Mouse (Mus musculus): ENCODE measurements at regions not wholly inside any gene's neighbourhood (a gene's known extent, or its start where the extent isn't known, plus 50 kb on each side); places are given as distances from the start of the nearest gene placed in this dataset.
A peak's percentile ranks its signal among the peaks of the same experiment; 100 is the strongest.

DNA sequence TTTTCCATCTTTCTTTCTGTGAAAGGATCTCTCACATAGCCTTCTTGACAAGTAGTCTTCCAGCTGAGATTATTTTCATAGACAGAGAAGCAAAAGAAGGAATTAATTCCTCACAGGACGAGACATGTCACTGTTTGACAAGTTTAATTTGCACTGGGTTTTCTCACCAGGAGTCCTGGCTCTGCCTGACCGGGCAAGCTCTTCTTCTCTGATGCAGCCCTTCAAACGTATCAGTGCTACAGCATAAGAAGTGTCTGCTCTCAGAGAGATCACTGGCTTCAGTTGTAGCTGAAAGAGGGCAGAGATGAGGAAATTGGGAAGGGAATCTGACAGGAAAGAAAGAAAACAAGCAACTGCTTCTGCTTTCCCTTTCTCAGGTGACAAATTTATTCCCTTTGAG lies 201.8 kb upstream of the Slc39a10 start:
- DNase-seq (ENCODE audit: low spot score in 2 of 2) = no peak

DNA sequence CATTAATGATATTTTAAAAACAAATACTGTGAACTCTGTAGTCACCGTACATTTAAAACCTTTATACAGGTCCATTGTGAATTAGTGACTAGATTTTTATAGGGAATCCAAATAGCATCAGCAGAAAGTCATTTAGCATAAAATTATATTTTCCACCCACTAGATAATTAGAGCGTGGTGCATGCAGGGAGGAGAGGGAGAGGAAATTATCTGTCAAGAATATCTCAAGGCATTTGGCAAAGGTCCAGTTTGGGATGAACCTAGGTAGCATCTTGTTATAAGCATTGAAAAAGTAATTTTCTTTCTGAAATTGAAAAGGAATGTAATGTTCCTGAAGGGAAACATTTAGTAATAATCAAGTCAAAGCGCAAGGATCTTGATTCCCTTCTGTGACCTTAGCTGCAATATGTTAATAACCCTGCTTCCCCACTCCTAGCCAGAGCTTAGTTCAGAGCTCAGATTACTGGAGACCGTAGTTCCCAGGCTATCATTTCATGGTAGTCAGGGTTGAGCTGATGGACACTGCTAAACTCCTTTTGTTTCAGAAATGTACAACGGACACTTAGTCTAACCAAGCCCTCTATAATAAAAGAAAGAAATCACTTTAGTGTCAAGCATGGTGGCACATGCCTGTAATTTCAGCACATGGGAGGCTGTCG lies 200.8 kb upstream of the Slc39a10 start:
- DNase-seq (ENCODE audit: low spot score in 2 of 2) = no peak

DNA sequence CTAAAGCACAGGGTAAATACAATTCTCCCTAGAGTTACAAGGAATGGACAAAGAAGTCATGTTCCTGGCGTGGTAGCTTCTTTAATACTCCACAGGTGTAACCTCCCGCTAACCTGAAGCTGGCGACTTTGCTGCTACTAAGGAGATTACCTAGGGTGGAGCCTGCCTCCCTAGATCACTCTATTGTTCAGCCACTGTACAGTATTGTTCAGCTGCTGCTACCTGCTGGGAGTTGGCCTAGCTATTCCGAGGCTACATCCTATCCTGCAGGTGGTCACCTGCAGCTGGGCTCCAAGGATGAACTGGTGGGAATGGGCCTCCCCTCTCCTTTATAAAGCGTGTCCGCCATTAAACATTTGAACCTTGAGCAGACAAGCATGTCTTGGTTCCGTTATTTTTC lies 183.8 kb upstream of the Slc39a10 start:
- DNase-seq (ENCODE audit: low spot score in 2 of 2) = no peak

DNA sequence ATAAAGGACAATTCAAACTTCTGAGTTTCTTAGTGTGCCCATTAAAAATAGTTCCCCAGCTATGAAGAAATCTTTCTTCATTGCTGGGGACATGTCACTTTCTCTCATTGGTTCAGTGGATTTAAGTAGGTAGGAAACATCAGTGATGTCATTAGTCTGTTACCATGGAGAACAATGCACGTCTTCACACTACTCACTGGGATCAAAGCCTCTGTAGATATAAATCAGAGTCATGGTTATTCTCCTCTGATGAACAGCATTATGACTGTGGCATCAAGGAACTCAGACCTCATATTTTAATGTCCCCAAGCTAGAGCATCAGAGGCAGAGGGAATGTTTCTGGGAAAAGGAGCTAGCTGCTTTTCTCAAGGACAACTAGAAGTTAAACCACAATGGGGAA lies 165.5 kb upstream of the Slc39a10 start:
- no peak for DNase-seq (ENCODE audit: low spot score in 2 of 2)

DNA sequence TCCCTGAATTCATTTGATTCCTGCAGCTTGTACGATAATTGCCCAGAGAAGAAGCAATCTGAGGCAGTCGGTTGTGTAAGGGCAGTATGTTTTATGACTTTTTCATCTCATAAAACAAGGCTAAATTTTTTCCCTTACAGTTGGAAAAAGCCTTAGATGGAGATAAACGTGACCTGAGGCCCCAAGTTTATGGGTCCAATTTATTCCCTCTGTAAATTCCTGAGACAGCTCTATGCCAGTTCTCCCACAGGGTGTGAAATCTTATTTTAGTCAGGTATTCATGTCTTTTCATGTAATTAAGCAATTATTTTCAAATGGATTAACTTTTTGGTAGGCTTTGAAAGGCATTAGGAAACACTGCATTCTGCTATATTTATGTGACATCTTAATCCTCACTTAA lies 164.7 kb upstream of the Slc39a10 start:
- no peak for DNase-seq (ENCODE audit: low spot score in 2 of 2)

DNA sequence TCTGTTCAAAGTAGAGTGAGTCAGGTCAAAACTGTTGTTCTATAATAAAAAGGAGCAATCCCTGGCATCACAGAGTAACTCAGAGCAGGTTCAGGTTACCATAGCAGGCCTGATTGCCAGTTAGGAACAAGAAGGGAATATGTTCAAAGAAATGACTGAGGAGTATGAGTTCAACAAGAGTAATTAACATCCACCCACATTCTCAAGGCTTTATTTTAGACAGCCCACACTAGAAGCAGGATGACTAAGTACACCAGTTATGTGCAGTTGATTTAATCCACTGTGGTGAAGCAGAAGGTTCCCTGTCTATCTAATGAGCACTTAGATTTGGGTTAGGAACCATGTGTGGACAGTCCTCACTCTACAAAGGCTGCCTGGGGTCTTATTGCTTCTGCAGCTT lies 158.5 kb upstream of the Slc39a10 start:
- no peak for DNase-seq (ENCODE audit: low spot score in 2 of 2)

DNA sequence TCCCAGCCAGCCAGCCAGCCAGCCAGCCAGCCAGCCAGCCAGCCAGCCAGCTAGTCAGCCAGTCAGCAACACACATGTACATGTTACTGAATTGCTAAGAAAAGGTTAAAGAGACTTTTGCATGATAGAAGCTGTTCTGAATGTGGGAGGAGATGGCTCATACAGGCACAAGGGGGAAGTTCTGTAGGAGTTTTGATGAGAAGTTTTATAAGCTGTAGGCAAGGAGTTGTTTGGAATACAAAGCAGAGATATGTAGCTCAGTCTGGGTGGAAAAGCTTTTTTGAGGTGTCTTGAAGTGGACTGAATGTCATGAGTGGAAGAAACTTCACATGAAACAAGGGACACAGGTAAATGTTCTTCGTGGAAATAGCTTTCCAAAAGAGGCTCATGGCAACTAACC lies 157.8 kb upstream of the Slc39a10 start:
- no peak for DNase-seq (ENCODE audit: low spot score in 2 of 2)

DNA sequence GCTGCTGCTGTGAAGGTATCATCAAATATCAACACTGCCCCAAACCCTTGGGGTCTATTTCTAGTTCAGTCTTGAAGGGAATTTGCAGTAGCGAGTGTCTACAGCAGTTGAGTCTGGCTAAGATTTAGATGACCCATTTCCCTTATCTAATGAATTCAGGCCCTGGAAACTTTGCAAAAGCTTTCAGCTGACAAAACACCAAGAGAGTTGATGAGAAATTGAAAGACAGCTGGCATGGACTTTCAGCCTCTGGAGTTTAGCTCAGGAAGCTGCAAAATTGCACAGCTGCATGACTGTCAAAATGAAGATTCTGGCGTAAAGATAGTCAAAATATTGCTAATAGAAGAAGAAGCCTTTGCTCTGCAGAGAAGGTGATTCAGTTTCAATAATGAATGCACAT lies 144.9 kb upstream of the Slc39a10 start:
- DNase-seq (ENCODE audit: low spot score in 2 of 2) = no peak

DNA sequence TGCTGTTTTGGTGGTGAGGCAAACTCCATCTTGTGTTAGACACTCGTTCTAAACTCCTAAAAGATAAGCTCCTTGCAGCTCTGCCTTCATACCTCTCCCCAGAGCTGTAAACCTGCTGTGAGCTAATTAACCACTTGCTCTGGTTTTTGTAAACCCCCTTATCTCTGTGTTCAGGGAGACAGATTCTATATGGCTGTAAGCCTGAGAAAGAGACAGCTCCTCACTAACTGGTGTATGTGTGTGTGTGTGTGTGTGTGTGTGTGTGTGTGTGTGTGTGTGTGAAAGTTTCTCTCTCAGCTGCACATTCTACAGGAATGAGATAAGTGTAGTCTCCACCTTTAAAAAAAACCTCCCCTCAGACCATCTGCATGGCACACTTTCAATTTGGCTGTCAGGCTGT lies 126.7 kb upstream of the Slc39a10 start:
- DNase-seq (ENCODE audit: low spot score in 2 of 2) = no peak

DNA sequence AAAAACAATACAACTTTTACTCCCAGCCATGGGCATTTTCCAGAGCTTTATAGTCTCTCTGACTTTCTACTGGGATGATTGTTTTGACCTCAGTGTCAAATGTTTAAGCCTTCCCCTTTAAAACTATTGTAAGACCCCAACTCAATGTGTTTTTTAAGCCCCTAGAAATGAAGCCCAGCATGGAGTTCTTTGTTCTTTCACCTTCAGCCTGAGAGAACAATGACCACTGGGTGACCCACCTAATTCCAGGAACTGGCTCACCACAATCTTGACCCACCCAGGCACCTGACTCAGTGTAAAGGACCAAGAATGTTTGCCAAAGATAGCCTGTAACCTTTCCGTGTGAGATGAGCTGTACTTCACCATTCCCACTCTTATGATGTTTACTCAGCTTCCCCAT lies 121.9 kb upstream of the Slc39a10 start:
- DNase-seq (ENCODE audit: low spot score in 2 of 2) = no peak

DNA sequence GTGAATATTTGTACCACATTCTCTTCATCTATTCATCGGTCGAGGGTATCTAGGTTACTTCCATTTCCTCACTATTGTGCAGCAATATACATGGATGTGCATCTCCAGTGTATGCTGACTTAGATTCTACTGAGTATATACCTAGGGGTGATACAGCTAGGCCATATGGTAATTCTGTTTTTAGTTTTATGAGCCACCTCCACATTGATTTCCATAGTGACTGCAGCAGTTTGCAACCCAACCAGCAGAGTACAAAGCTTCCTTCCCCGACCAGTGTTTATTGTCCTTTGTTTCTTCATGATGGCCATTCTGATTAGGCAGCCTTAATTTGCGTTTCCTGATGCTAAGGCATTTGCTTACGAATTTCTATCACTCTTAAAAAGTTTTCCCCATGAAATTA lies 111.1 kb upstream of the Slc39a10 start:
- DNase-seq (ENCODE audit: low spot score in 2 of 2) = no peak

DNA sequence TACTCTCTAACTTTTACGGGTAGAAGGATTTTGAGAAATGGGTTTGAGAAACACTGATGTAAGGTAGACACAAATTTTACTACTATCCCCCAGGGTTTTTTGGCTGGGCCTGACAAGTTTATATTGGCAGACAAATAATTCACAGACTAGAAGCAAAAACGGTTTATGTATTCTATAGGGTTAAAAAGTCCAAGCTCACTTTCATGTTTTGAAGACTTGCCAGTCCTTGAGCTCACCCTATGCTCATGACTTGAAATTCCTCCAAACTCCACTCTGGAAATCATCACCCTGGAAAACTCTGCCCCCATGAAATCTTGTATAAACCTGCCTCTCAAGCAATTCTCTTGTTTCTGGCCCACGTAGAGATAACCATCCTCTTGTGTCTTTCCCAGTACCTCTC lies 106.7 kb upstream of the Slc39a10 start:
- DNase-seq (ENCODE audit: low spot score in 2 of 2) = no peak

DNA sequence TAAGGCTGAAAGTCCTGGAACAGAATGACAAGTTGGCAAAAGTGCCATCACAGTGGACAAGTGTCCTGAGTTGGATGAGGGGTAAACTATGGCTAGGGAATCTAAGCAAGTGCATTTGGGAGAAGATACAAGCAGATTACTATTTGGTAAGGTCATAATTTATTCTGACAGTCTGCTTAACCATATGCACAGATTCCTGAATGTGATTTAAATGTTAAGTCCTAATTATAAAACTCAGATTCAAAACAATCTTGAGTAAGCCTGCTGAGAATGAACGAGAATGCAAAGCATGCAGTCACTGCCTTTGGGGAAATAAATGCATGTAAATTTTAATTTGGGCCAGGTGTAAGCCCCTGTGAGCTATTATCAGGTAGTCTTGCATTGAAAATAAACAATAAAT lies 93.3 kb upstream of the Slc39a10 start:
- no peak for DNase-seq (ENCODE audit: low spot score in 2 of 2)

DNA sequence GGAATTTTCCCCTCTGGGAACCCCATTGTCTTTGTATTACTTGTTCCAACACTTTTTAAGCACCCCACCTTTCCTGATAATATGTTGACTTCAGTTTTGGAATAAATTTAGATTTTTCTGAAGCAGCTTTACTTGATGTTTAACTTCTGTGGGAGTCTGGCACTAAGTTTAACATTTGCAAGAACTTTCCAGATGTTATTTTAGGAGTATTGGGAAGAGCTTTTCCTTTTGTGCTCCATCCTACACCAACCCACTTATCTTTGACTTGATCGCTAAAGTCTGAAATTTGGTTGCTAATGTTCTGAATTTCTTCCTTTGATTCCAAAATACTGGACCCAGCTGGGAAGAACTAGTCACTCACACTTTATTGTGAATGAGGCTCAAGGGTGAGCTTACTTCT lies 90.4 kb upstream of the Slc39a10 start:
- no peak for DNase-seq (ENCODE audit: low spot score in 2 of 2)

DNA sequence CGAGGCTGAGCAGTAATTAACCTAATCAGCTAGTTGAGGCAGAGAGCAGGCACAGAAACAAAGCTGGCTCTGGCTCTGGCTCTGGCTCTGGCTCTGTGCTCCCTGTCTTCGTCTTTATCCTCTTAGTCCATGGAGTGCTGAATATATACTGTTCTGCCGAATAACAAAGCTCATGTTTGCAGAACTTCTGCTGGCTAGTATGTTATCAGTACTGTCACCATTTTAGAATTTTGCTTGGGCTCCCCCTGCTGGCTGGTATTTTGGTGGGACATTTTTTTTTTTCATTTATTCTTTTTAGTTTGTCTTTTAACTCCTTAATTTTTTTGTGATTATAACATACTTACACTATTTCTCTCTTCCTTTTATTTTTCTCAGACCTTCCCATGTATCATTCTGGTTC lies 77.8 kb upstream of the Slc39a10 start:
- no peak for DNase-seq (ENCODE audit: low spot score in 2 of 2)

DNA sequence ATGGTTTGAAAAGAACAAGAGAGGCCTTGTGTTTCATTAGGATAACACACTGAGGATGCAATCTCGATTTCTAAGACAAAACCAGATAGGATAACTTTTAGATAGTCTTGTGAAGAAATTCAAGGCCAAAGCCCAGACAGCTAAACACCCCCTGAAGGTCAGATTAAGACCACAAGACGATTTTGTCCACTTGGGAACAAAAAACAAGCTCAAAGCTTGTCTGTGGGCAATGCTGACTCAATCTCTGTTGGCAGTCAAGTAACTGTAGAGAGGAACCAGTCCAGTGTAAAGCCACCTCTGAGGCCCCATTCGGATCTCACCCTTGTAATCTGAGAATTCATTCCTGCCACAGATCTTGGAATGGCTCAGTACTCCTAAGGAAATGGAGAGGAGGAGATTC lies 75.7 kb upstream of the Slc39a10 start:
- DNase-seq (ENCODE audit: low spot score in 2 of 2) = no peak

DNA sequence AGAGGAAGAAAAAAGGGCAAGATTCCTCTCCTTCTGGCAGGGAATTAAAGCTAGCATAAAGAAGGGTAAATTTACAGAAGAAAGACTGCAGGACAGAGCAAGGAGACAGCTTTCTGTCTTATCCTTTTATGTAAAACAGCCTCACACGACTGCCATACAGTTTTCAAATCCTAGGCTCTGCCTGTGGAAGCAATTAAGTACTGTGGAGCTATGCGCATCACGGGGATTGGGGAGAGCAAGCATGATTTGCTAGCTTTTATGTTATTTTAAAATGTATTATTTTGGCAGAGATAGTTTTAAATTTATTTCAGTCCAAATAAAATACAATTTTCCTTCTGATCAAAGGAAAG lies 74.2 kb upstream of the Slc39a10 start:
- DNase-seq (ENCODE audit: low spot score in 2 of 2) = no peak

DNA sequence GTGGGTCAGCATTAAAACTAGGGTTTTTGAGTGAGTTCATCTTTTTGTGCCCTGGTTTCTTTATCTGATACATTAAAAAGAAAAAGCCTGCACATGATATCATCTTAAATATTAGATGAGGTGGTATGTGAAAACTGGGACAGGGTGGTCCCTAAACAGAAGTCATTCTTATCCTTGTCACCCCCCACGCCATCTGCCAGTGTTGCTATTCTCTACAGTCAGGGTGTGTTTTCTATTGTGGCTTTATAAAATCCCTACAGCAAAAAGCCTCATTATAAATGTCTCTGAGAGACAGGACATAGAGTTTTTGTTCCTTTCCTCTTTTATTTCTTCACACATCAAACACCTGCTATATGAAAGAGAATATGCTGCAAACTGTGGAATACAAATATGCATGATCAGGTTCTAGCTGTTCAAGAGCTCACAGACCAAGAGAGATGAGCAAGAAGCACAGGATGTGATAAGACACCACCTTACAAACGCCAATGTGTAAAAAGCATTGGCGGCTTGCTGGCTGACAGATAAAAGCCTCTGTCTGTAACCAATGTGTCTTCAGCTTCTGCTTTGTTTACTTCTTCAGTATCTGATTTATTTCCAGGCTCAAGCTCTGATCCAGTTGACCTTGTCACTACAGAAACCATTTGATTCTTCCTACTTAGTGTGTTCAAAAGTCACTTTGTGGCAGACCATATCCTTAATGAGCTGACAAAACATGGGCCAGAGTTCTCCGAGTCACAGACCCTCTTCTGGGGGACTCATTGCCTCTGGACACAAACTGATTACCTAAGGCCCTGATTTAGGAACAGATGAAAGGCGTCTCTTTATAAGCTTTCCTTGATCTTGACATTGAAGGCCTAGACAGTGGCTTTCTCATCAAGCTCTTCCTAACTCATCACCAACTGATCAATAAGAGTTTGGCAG lies 73.6 kb upstream of the Slc39a10 start:
- DNase-seq (ENCODE audit: low spot score in 2 of 2) = peak in 1 of 2 experiments; percentile 15

DNA sequence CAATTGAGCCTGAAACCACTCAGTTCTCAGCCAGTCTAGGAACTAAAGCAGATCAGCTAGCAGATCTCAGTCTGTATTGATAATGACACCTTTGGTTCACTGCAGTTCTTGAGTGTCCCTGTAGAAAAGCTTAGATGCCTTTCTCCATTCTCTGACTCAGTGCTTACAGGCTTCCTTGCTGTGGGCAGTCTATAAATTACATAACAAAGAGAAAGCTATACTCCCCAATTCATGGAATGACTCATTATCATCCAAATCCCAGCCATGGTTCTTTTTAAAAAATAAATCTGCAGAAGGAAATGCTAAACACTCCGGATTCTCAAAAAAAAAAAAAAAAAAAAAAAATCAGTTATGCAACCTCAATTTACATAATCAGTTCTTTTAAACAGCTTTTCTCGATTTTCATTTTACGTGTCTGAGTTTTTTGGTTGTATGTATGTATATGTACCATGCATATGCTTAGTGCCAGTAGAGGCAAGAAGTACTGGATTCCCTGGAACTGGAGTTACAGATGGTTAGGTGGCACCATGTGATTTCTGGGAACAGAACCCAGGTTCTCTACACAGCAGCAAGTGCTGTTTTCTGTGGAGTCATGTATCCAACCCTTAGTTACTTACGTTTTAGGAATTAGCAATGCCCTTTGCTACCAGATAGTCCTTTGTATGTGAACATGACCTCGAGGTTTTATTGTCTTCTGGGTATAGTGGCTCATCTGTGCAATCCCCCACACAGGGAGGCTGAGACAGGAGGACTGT lies 71.5 kb upstream of the Slc39a10 start:
- DNase-seq (ENCODE audit: low spot score in 2 of 2) = no peak
